Mouse (Mus musculus) G1E (cell line): ENCODE measurements at regions not wholly inside any gene's neighbourhood (a gene's known extent, or its start where the extent isn't known, plus 50 kb on each side); places are given as distances from the start of the nearest gene placed in this dataset.

ENCODE experiments used
- ATAC-seq: 2 replicates; pipeline ENCODE4 v1.8.0; 2016; ENCODE audit warnings: mild to moderate bottlenecking; ENCODE audit not compliant: insufficient number of reproducible peaks, poor library complexity, low FRiP score, severe bottlenecking; ENCODE audit errors: extremely low read depth
- DNase-seq: peaks from one replicate; pipeline ENCODE4 v3.0.0; 2012; ENCODE audit warnings: low spot score
- H3K27me3 ChIP-seq: 2 replicates; pipeline ENCODE4 v1.6.1; 2012; ENCODE audit warnings: mild to moderate bottlenecking, low read length, inconsistent platforms; ENCODE audit not compliant: insufficient read depth
- H3K36me3 ChIP-seq: replicated peaks from 2 replicates; pipeline ENCODE3; 2012; ENCODE audit warnings: mild to moderate bottlenecking, inconsistent platforms
- H3K4me1 ChIP-seq: 2 replicates; pipeline ENCODE4 v1.6.1; 2012; ENCODE audit warnings: low read depth, low read length, inconsistent platforms, mixed read lengths; ENCODE audit not compliant: insufficient read depth
- H3K4me3 ChIP-seq: 2 replicates; pipeline ENCODE4 v1.5.1; 2012; ENCODE audit warnings: low read depth, mild to moderate bottlenecking, inconsistent platforms, low read length, moderate library complexity, mixed read lengths
- H3K9me3 ChIP-seq: replicated peaks from 2 replicates; pipeline ENCODE4 v1.6.1; 2012; ENCODE audit warnings: inconsistent platforms
- CTCF ChIP-seq: IDR thresholded peaks from 2 replicates; pipeline ENCODE4 v1.5.1; 2012; ENCODE audit warnings: low read depth, low read length, inconsistent platforms, mixed read lengths
- GATA1 ChIP-seq: IDR thresholded peaks from 2 replicates; pipeline ENCODE4 v1.6.1; 2012; ENCODE audit warnings: borderline replicate concordance, low read length, inconsistent platforms, mixed read lengths
- GATA2 ChIP-seq: IDR thresholded peaks from 2 replicates; pipeline ENCODE4 v1.6.1; 2012; ENCODE audit warnings: low read depth, low read length, inconsistent platforms, borderline replicate concordance
- POLR2AphosphoS5 ChIP-seq: IDR thresholded peaks from 2 replicates; pipeline ENCODE4 v1.6.1; 2012; ENCODE audit warnings: low read depth, low read length, inconsistent platforms; ENCODE audit not compliant: insufficient replicate concordance
- TAL1 ChIP-seq: conservative IDR thresholded peaks from 2 replicates; pipeline ENCODE4 v1.6.1; 2012; ENCODE audit warnings: low read depth, low read length, inconsistent platforms, mixed read lengths

- Histone ChIP-seq H3K4me1 (peaks cover 58% of the 10 kb centered on the region), H3K9me3 (no peaks in the 10 kb centered on the region), H3K36me3 (no peaks in the 10 kb centered on the region), H3K27me3 (peaks cover 17% of the 10 kb centered on the region), H3K4me3 (no peak overlapping the region)
- DNase-seq (no peak), ATAC-seq (no peak)
- TF ChIP-seq GATA2 (no peak), TAL1 (no peak), CTCF (no peak), GATA1 (no peak), POLR2AphosphoS5 (no peak)
Observed at GRCm38 (mm10) chr17:79966981-79967380, 71.1 kb upstream of the Atl2 start.

GRCm38 (mm10) chr17:79965625-79966024 is 69.7 kb upstream of the Atl2 start:
- ATAC-seq: no peak
- no peak for DNase-seq
- TF ChIP-seq TAL1 (no peak), GATA1 (no peak), GATA2 (no peak), CTCF (no peak), POLR2AphosphoS5 (no peak)

GRCm38 (mm10) chr17:79964850-79965249 is 68.9 kb upstream of the Atl2 start:
- H3K36me3 ChIP-seq: no peaks in the 10 kb centered on the region
- no peaks in the 10 kb centered on the region for H3K9me3 ChIP-seq
- TF ChIP-seq GATA2 (no peak), GATA1 (no peak), POLR2AphosphoS5 (no peak), CTCF (no peak), TAL1 (no peak)
- peaks cover 23% of the 10 kb centered on the region for H3K27me3 ChIP-seq
- ATAC-seq (0 out of 2 replicates have a peak, but pooled peaks have one; percentile 10), DNase-seq (no peak)
- H3K4me3 ChIP-seq: peak overlapping the region; percentile 21; the same call in 1 of the 2 replicates
- H3K4me1 ChIP-seq: peaks cover 59% of the 10 kb centered on the region

More at GRCm38 (mm10) chr17:79965625-79966024, 69.7 kb upstream of the Atl2 start:
- Histone ChIP-seq H3K27me3 (peaks cover 22% of the 10 kb centered on the region), H3K9me3 (no peaks in the 10 kb centered on the region), H3K36me3 (no peaks in the 10 kb centered on the region), H3K4me3 (no peak overlapping the region), H3K4me1 (peaks cover 57% of the 10 kb centered on the region)

- H3K27me3 ChIP-seq: peaks cover 22% of the 10 kb centered on the region
- no peaks in the 10 kb centered on the region for H3K36me3 ChIP-seq
- H3K4me3 ChIP-seq: no peak overlapping the region
- no peaks in the 10 kb centered on the region for H3K9me3 ChIP-seq
- TF ChIP-seq POLR2AphosphoS5 (no peak), GATA1 (no peak), TAL1 (no peak), GATA2 (no peak), CTCF (no peak)
- ATAC-seq (no peak), DNase-seq (no peak)
- H3K4me1 ChIP-seq: peaks cover 55% of the 10 kb centered on the region
Observed at GRCm38 (mm10) chr17:79963330-79963729, 67.4 kb upstream of the Atl2 start.

DNA sequence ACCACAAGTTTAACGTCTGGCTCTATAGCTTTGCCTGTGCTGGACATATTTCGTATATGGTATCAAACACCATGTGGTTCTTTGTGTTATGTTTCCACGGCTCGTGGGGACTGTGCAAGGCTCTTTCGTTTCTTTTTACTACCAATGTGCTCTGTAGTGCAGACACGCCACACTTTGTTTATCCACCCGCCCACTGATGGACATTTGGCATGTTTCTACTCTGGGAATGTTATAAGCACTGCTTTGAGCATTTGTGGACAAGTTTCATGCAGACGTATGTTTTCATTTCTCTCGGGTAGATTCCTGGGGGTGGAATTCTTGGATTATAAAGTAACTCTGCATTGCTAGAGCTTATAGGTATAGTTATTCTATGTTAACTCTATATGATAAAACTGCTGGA is 65.5 kb upstream of the Atl2 start:
- no peaks in the 10 kb centered on the region for H3K9me3 ChIP-seq
- DNase-seq (no peak), ATAC-seq (no peak)
- H3K4me3 ChIP-seq: no peak overlapping the region
- peaks cover 23% of the 10 kb centered on the region for H3K27me3 ChIP-seq
- H3K36me3 ChIP-seq: no peaks in the 10 kb centered on the region
- TF ChIP-seq TAL1 (no peak), POLR2AphosphoS5 (no peak), GATA1 (no peak), CTCF (no peak), GATA2 (no peak)
- H3K4me1 ChIP-seq: peaks cover 45% of the 10 kb centered on the region

DNA sequence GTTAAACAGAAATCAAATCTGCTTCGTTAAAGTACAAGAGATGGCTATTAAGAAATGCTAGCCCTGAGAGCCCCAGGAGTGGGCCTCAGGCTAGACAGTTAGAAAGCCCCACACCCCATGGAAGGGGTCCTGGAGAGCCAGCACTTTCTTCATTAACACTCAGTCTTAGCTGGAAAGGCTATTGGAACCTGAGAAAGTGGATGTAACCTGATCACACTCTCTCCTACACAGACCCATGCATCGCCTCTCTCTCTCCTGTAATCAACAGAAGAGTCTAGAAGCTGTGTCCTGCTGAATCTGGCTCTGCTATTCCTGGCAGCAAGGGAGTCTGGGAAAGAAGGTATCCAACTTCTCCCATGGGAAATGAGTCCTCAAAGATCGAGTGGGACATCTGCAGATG is 64.8 kb upstream of the Atl2 start:
- DNase-seq: no peak
- Histone ChIP-seq H3K27me3 (peaks cover 23% of the 10 kb centered on the region), H3K4me1 (peaks cover 48% of the 10 kb centered on the region), H3K36me3 (no peaks in the 10 kb centered on the region), H3K4me3 (no peak overlapping the region), H3K9me3 (no peaks in the 10 kb centered on the region)
- ATAC-seq: no peak
- TF ChIP-seq TAL1 (no peak), POLR2AphosphoS5 (no peak)

DNA sequence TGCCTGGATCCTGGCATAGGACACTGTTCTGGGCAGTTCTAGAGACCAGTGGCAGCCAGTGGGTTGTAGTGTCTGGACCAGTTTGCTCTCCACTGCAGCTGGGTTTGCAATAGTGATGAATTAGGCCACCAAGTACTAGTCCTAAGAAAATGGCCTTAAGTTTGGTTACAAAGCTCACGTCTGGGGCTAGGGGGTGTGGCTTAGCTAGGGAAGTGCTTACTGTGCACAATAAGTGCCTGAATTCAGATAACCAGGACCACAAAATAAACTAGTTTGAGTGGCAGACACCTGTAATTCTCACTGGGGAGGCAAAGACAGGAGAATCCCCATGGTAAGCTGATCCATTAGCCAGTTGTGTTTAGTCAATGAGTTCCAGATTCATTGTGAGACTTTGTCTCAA is 59.3 kb upstream of the Atl2 start:
- peaks cover 33% of the 10 kb centered on the region for H3K4me1 ChIP-seq
- DNase-seq: no peak
- H3K9me3 ChIP-seq: no peaks in the 10 kb centered on the region
- H3K27me3 ChIP-seq: peaks cover 27% of the 10 kb centered on the region
- H3K4me3 ChIP-seq: no peak overlapping the region
- H3K36me3 ChIP-seq: no peaks in the 10 kb centered on the region
- no peak for ATAC-seq
- TF ChIP-seq POLR2AphosphoS5 (no peak), TAL1 (no peak), CTCF (no peak), GATA2 (no peak), GATA1 (no peak)
